Mouse (Mus musculus): ENCODE measurements at regions not wholly inside any gene's neighbourhood (a gene's known extent, or its start where the extent isn't known, plus 50 kb on each side); places are given as distances from the start of the nearest gene placed in this dataset.
A peak's percentile ranks its signal among the peaks of the same experiment; 100 is the strongest.
"Not testable (repeated sequence)": the region's sequence is repeated elsewhere in the genome, so short reads cannot be mapped to it uniquely, and the experiment has no call there.

- no peak for DNase-seq (ENCODE audit: low spot score)
These were observed 59.6 kb downstream of the Fasl start for GRCm38 (mm10) chr1:161728546-161729206.

- not testable (repeated sequence) for DNase-seq (ENCODE audit: low spot score)
These were observed 60.9 kb downstream of the Fasl start for GRCm38 (mm10) chr1:161727357-161727756.

- not testable (repeated sequence) for DNase-seq (ENCODE audit: low spot score)
These were observed 62.2 kb downstream of the Fasl start for GRCm38 (mm10) chr1:161726098-161726497.

GRCm38 (mm10) chr1:161719876-161720275 lies 68.4 kb downstream of the Fasl start:
- DNase-seq (ENCODE audit: low spot score), result no peak

GRCm38 (mm10) chr1:161718254-161718653 lies 70.0 kb downstream of the Fasl start:
- DNase-seq (ENCODE audit: low spot score), result peak; percentile 28

- DNase-seq (ENCODE audit: low spot score), result no peak
These were observed 75.4 kb downstream of the Fasl start for GRCm38 (mm10) chr1:161712918-161713317.

- DNase-seq (ENCODE audit: low spot score), result no peak
These were observed 76.0 kb downstream of the Fasl start for GRCm38 (mm10) chr1:161712283-161712682.

GRCm38 (mm10) chr1:161707049-161707448 lies 81.2 kb downstream of the Fasl start:
- no peak for DNase-seq (ENCODE audit: low spot score)

GRCm38 (mm10) chr1:161704961-161705360 lies 83.3 kb downstream of the Fasl start:
- DNase-seq (ENCODE audit: low spot score), result no peak

GRCm38 (mm10) chr1:161704527-161704926 lies 83.8 kb downstream of the Fasl start:
- DNase-seq (ENCODE audit: low spot score), result no peak

- peak; percentile 15 for DNase-seq (ENCODE audit: low spot score)
These were observed 92.4 kb downstream of the Fasl start for GRCm38 (mm10) chr1:161695886-161696285.

- DNase-seq (ENCODE audit: low spot score), result no peak
These were observed 94.5 kb downstream of the Fasl start for GRCm38 (mm10) chr1:161693768-161694160.

- DNase-seq (ENCODE audit: low spot score), result no peak
These were observed 95.2 kb downstream of the Fasl start for GRCm38 (mm10) chr1:161692836-161693767.

- DNase-seq (ENCODE audit: low spot score), result no peak
These were observed 99.3 kb downstream of the Fasl start for GRCm38 (mm10) chr1:161688946-161689345.

GRCm38 (mm10) chr1:161687548-161687947 lies 100.7 kb downstream of the Fasl start:
- DNase-seq (ENCODE audit: low spot score), result peak; percentile 86

- DNase-seq (ENCODE audit: low spot score), result no peak
These were observed 107.7 kb downstream of the Fasl start for GRCm38 (mm10) chr1:161680558-161680957.

- no peak for DNase-seq (ENCODE audit: low spot score)
These were observed 117.4 kb downstream of the Fasl start for GRCm38 (mm10) chr1:161670937-161671336.

GRCm38 (mm10) chr1:161664321-161664720 lies 124.0 kb downstream of the Fasl start:
- no peak for DNase-seq (ENCODE audit: low spot score)

- DNase-seq (ENCODE audit: low spot score), result no peak
These were observed 124.9 kb downstream of the Fasl start for GRCm38 (mm10) chr1:161663351-161663750.

GRCm38 (mm10) chr1:161662241-161662640 lies 126.1 kb downstream of the Fasl start:
- no peak for DNase-seq (ENCODE audit: low spot score)

- no peak for DNase-seq (ENCODE audit: low spot score)
These were observed 130.8 kb downstream of the Fasl start for GRCm38 (mm10) chr1:161657511-161657910.

GRCm38 (mm10) chr1:161649387-161649786 lies 138.9 kb downstream of the Fasl start:
- DNase-seq (ENCODE audit: low spot score), result no peak

GRCm38 (mm10) chr1:161632098-161632497 lies 137.6 kb downstream of the Tnfsf18 start:
- no peak for DNase-seq (ENCODE audit: low spot score)
